Mouse (Mus musculus): ENCODE results near the gene Tbxas1. TPM values are rescaled to one million over a fixed set of nuclear protein-coding genes. Genes with fewer than 3 reads are reported as not detected.

Tbxas1 gene
- total and polyA plus RNA-seq, 3 experiments = not detected

DNA sequence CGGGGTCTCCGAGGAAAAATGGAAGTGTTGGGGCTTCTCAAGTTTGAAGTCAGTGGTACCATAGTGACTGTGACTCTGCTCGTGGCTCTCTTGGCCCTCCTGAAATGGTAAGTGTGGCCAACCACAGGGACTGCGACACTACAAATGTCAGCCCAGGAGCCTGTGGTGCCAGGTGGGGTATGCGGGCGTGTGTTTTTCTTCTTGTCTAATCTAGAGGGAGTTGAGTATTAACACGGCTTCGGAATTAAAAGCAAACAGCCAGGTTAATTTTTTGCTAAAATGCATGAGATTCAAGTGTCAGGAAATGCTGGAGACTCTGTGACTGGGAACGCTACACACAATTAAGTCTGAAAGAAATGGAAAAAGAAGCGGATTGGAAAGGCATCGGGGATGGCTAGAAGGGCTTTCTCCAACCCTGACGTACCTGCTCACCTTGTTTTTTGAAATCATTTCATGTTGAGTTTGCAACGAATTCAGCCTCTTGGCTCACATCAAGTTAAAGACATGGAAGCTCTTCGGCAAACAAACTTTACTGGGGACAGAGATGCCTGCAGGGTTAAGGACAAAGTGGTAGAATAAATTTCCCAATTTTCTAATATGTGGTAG lies 44.0 kb downstream of the Tbxas1 start:
- Histone ChIP-seq H3K4me1 (ENCODE audit: control insufficient read depth in 1 of 2, insufficient read depth in 2 of 2) (peaks cover 0 to 5% of the 10 kb centered on the region in 2 experiments; a peak in 1 of 4 replicates), H3K36me3 (replicated peaks in 1 of 2; ENCODE audit: control insufficient read depth in 1 of 2, insufficient read depth in 1 of 2, low read length in 1 of 2) (no peaks in the 10 kb centered on the region)
- TF ChIP-seq MYC (IDR thresholded peaks at IDR 0.05; ENCODE audit: low read depth, low read length) (no peak), CTCF (conservative IDR thresholded peaks at IDR 0.05 in 1 of 2, IDR thresholded peaks at IDR 0.05 in 1 of 2; ENCODE audit: low read depth in 2 of 2, low read length in 2 of 2) (no peak), ETS1 (conservative IDR thresholded peaks at IDR 0.05; ENCODE audit: low read depth, low read length) (no peak), USF1 (IDR thresholded peaks at IDR 0.05; ENCODE audit: low read depth, low read length) (no peak)

DNA sequence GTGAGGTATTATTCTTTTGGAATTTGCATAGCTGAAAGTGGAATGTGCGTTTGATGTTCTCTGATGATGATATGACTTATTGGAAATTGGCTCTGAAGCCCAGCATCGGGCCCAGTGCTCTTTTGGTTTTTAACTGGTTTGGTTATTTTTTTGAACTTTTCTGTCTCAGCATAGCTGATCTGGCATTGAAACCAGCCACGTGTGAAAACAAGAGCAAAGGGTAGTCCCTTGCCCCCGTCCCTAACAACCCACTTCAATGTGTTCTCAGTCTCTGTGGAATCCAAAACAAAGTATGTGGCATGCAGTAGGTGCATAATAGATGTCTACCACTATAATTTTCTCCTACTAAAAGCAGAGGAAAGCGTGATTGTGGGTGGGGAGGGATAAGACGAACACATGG lies 44.9 kb downstream of the Tbxas1 start:
- peaks cover 0 to 5% of the 10 kb centered on the region in 2 experiments; a peak in 1 of 4 replicates for H3K4me1 ChIP-seq (ENCODE audit: control insufficient read depth in 1 of 2, insufficient read depth in 2 of 2)
- no peak overlapping the region for H3K4me3 ChIP-seq (replicated peaks in 1 of 3; ENCODE audit: low read depth in 2 of 3, low read length in 2 of 3, poor library complexity in 1 of 3)
- DNase-seq (ENCODE audit: extremely low read depth) = no peak
- in situ Hi-C loops (cut with MboI; ENCODE audit: low pct_ligation_motif_present, low pct_unique_long_range_greater_than_20kb, low sequenced_read_pairs) (loop anchor here (10.0 kb wide), 1 partner anchor 145 kb away; no protein-coding TSS in a partner anchor), dilution Hi-C loops (cut with MboI; ENCODE audit: extremely low pct_ligation_motif_present, extremely low pct_unique_long_range_greater_than_20kb, low sequenced_read_pairs) (no loop called here)
- H3K9me3 ChIP-seq (replicated peaks; ENCODE audit: low read length) = no peaks in the 10 kb centered on the region
- no peaks in the 10 kb centered on the region for H3K36me3 ChIP-seq (replicated peaks in 1 of 2; ENCODE audit: control insufficient read depth in 1 of 2, insufficient read depth in 1 of 2, low read length in 1 of 2)
- no peak overlapping the region for H3K4me2 ChIP-seq (ENCODE audit: insufficient read depth, low read depth, poor library complexity, severe bottlenecking)
- no peaks in the 10 kb centered on the region for H3K27me3 ChIP-seq (replicated peaks)
- no peak overlapping the region for H3K27ac ChIP-seq (ENCODE audit: insufficient read depth, low read depth)
- H3K79me2 ChIP-seq (replicated peaks; ENCODE audit: control insufficient read depth, extremely low read depth, insufficient read depth, poor library complexity, severe bottlenecking) = no peaks in the 10 kb centered on the region
- TF ChIP-seq MAZ (IDR thresholded peaks at IDR 0.05; ENCODE audit: low read depth, low read length) = no peak
- TF ChIP-seq GABPA (IDR thresholded peaks at IDR 0.05; ENCODE audit: insufficient replicate concordance, low read depth, low read length) = no peak
- no peak for TF ChIP-seq POLR2A (IDR thresholded peaks at IDR 0.05; ENCODE audit: low read depth, low read length)
- no peak for TF ChIP-seq MYC (IDR thresholded peaks at IDR 0.05; ENCODE audit: low read depth, low read length)
- no peak for TF ChIP-seq KAT2A (IDR thresholded peaks at IDR 0.05; ENCODE audit: insufficient replicate concordance, low read length)
- no peak for TF ChIP-seq NRF1 (IDR thresholded peaks at IDR 0.05; ENCODE audit: low read depth, low read length)
- TF ChIP-seq MEF2A (IDR thresholded peaks at IDR 0.05; ENCODE audit: borderline replicate concordance, low read depth, low read length) = no peak
- no peak for TF ChIP-seq IRF4 (IDR thresholded peaks at IDR 0.05; ENCODE audit: low read depth, low read length)
- no peak for TF ChIP-seq MXI1 (IDR thresholded peaks at IDR 0.05; ENCODE audit: low read depth, low read length)
- no peak overlapping the region for H3K9ac ChIP-seq (ENCODE audit: insufficient read depth, low read depth)

More for the DNA sequence above, 44.0 kb downstream of the Tbxas1 start:
- no peaks in the 10 kb centered on the region for H3K27me3 ChIP-seq (replicated peaks)
- in situ Hi-C loops (cut with MboI; ENCODE audit: low pct_ligation_motif_present, low pct_unique_long_range_greater_than_20kb, low sequenced_read_pairs) = no loop called here
- no peak overlapping the region for H3K4me2 ChIP-seq (ENCODE audit: insufficient read depth, low read depth, poor library complexity, severe bottlenecking)
- H3K79me2 ChIP-seq (replicated peaks; ENCODE audit: control insufficient read depth, extremely low read depth, insufficient read depth, poor library complexity, severe bottlenecking) = no peaks in the 10 kb centered on the region
- H3K27ac ChIP-seq (ENCODE audit: insufficient read depth, low read depth) = no peak overlapping the region
- dilution Hi-C loops (cut with MboI; ENCODE audit: extremely low pct_ligation_motif_present, extremely low pct_unique_long_range_greater_than_20kb, low sequenced_read_pairs) = no loop called here
- H3K9me3 ChIP-seq (replicated peaks; ENCODE audit: low read length) = no peaks in the 10 kb centered on the region
- DNase-seq (ENCODE audit: extremely low read depth) = no peak
- no peak overlapping the region for H3K4me3 ChIP-seq (replicated peaks in 1 of 3; ENCODE audit: low read depth in 2 of 3, low read length in 2 of 3, poor library complexity in 1 of 3)
- H3K9ac ChIP-seq (ENCODE audit: insufficient read depth, low read depth) = no peak overlapping the region

All from CH12.LX (cell line).